Mouse (Mus musculus): ENCODE measurements at regions not wholly inside any gene's neighbourhood (a gene's known extent, or its start where the extent isn't known, plus 50 kb on each side); places are given as distances from the start of the nearest gene placed in this dataset.

- H3K4me1 ChIP-seq (replicated peaks; ENCODE audit: control insufficient read depth in 2 of 2, insufficient read depth in 2 of 2, low read length in 1 of 2), result peaks cover 0 to 4% of the 10 kb centered on the region in 2 experiments; a peak in 1 of 4 replicates
- H3K36me3 ChIP-seq (replicated peaks; ENCODE audit: control insufficient read depth, insufficient read depth, low read depth), result no peaks in the 10 kb centered on the region
- H3K4me2 ChIP-seq (ENCODE audit: low read depth), result no peak overlapping the region
- H3K4me3 ChIP-seq (ENCODE audit: insufficient read depth in 1 of 2, low read depth in 2 of 2, low read length in 2 of 2), result no peak overlapping the region
- DNase-seq (ENCODE audit: low read depth in 3 of 3, low spot score in 3 of 3) (no peak), ATAC-seq (ENCODE audit: insufficient read depth) (no peak)
- no peaks in the 10 kb centered on the region for H3K9me3 ChIP-seq (ENCODE audit: control insufficient read depth, low read length)
- H3K27me3 ChIP-seq (ENCODE audit: control insufficient read depth, insufficient read depth, low read length), result no peaks in the 10 kb centered on the region
- TF ChIP-seq CTCF (IDR thresholded peaks at IDR 0.05; ENCODE audit: low read depth), result no peak
- TF ChIP-seq EP300 (IDR thresholded peaks at IDR 0.05; ENCODE audit: low read depth), result no peak
- no peak overlapping the region for H3K27ac ChIP-seq
- H3K9ac ChIP-seq (replicated peaks), result no peak overlapping the region
- 61% methylated on average over 11 of the region's 11 CpGs for WGBS (ENCODE audit: insufficient replicate concordance)
Observed at GRCm38 (mm10) chr7:115014253-115014998, 270.9 kb downstream of the Insc start.

GRCm38 (mm10) chr7:115019369-115019958 is 276.0 kb downstream of the Insc start:
- no peaks in the 10 kb centered on the region for H3K36me3 ChIP-seq (replicated peaks; ENCODE audit: control insufficient read depth, insufficient read depth, low read depth)

DNA sequence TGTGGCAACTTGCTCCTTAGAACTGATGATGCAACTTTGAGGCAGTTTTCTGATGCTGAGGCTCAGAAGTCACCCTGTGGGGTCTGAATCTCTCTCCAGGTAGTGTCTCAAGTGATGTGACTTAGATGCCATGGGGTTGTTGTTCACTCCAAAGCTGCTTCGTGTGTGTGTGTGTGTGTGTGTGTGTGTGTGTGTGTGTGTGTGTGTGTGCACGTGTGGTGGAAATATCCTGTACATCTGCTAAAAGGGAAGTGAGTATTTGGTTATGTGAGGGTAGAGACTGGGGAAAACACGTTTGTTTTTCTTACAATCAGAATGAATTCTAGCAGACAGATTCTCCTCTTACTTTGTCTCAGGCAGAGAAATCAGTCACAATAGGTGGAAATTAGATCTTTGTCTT is 276.5 kb downstream of the Insc start:
- Histone ChIP-seq H3K4me1 (replicated peaks; ENCODE audit: control insufficient read depth in 2 of 2, insufficient read depth in 2 of 2, low read length in 1 of 2) (peaks cover 0 to 4% of the 10 kb centered on the region in 2 experiments; a peak in 1 of 4 replicates), H3K27me3 (ENCODE audit: control insufficient read depth, insufficient read depth, low read length) (no peaks in the 10 kb centered on the region), H3K27ac (no peak overlapping the region), H3K4me2 (ENCODE audit: low read depth) (no peak overlapping the region), H3K36me3 (replicated peaks; ENCODE audit: control insufficient read depth, insufficient read depth, low read depth) (no peaks in the 10 kb centered on the region), H3K9ac (replicated peaks) (no peak overlapping the region), H3K9me3 (ENCODE audit: control insufficient read depth, low read length) (no peaks in the 10 kb centered on the region), H3K4me3 (ENCODE audit: insufficient read depth in 1 of 2, low read depth in 2 of 2, low read length in 2 of 2) (no peak overlapping the region)
- DNase-seq (ENCODE audit: low read depth in 3 of 3, low spot score in 3 of 3), result no peak
- TF ChIP-seq CTCF (IDR thresholded peaks at IDR 0.05; ENCODE audit: low read depth) (no peak), EP300 (IDR thresholded peaks at IDR 0.05; ENCODE audit: low read depth) (no peak)
- no peak for ATAC-seq (ENCODE audit: insufficient read depth)
- WGBS (ENCODE audit: insufficient replicate concordance), result 9% methylated on average over 3 of the region's 3 CpGs

More at GRCm38 (mm10) chr7:115019369-115019958, 276.0 kb downstream of the Insc start:
- Histone ChIP-seq H3K4me2 (ENCODE audit: low read depth) (no peak overlapping the region), H3K27me3 (ENCODE audit: control insufficient read depth, insufficient read depth, low read length) (no peaks in the 10 kb centered on the region), H3K4me1 (replicated peaks; ENCODE audit: control insufficient read depth in 2 of 2, insufficient read depth in 2 of 2, low read length in 1 of 2) (peaks cover 0 to 4% of the 10 kb centered on the region in 2 experiments; a peak in 1 of 4 replicates), H3K9ac (replicated peaks) (no peak overlapping the region), H3K4me3 (ENCODE audit: insufficient read depth in 1 of 2, low read depth in 2 of 2, low read length in 2 of 2) (no peak overlapping the region), H3K9me3 (ENCODE audit: control insufficient read depth, low read length) (no peaks in the 10 kb centered on the region), H3K27ac (no peak overlapping the region)
- no peak for ATAC-seq (ENCODE audit: insufficient read depth)
- DNase-seq (ENCODE audit: low read depth in 3 of 3, low spot score in 3 of 3), result peak in 1 of 3 experiments; percentile 3
- no peak for TF ChIP-seq EP300 (IDR thresholded peaks at IDR 0.05; ENCODE audit: low read depth)
- TF ChIP-seq CTCF (IDR thresholded peaks at IDR 0.05; ENCODE audit: low read depth), result no peak
- 60% methylated on average over 4 of the region's 4 CpGs for WGBS (ENCODE audit: insufficient replicate concordance)

- no peak for DNase-seq (ENCODE audit: low read depth in 3 of 3, low spot score in 3 of 3)
- ATAC-seq (ENCODE audit: insufficient read depth), result no peak
- WGBS (ENCODE audit: insufficient replicate concordance), result 47% methylated on average over 2 of the region's 2 CpGs
- no peak overlapping the region for H3K9ac ChIP-seq (replicated peaks)
- H3K4me2 ChIP-seq (ENCODE audit: low read depth), result no peak overlapping the region
- no peaks in the 10 kb centered on the region for H3K4me1 ChIP-seq (replicated peaks; ENCODE audit: control insufficient read depth in 2 of 2, insufficient read depth in 2 of 2, low read length in 1 of 2)
- no peaks in the 10 kb centered on the region for H3K36me3 ChIP-seq (replicated peaks; ENCODE audit: control insufficient read depth, insufficient read depth, low read depth)
- H3K4me3 ChIP-seq (ENCODE audit: insufficient read depth in 1 of 2, low read depth in 2 of 2, low read length in 2 of 2), result no peak overlapping the region
- H3K27ac ChIP-seq, result no peak overlapping the region
- H3K27me3 ChIP-seq (ENCODE audit: control insufficient read depth, insufficient read depth, low read length), result no peaks in the 10 kb centered on the region
- no peaks in the 10 kb centered on the region for H3K9me3 ChIP-seq (ENCODE audit: control insufficient read depth, low read length)
- TF ChIP-seq CTCF (IDR thresholded peaks at IDR 0.05; ENCODE audit: low read depth), result no peak
- TF ChIP-seq EP300 (IDR thresholded peaks at IDR 0.05; ENCODE audit: low read depth), result no peak
Observed at GRCm38 (mm10) chr7:115025803-115026202, 282.3 kb downstream of the Insc start.

DNA sequence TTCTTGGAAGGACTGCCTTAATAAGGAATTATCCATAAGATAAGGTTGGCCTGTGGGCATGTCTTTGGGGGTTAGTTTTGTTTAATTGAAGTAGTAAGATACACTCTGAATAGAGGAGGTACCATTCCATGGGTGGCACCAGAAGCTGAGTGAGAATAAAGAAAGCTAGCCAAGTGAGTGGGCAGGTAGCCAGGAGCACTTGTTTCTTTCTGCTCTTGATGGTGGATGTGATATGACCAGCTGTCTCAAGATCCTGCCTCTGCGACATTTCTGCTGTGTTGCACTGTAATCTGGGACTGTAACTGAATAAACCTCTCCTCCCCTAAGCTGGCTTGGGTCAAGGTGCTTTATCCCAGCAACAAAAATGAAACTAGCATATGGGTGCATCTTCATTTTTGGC is 284.2 kb downstream of the Insc start:
- no peak for DNase-seq (ENCODE audit: low read depth in 3 of 3, low spot score in 3 of 3)
- no peak overlapping the region for H3K4me2 ChIP-seq (ENCODE audit: low read depth)

More for the DNA sequence above, 284.2 kb downstream of the Insc start:
- Histone ChIP-seq H3K27ac (no peak overlapping the region), H3K27me3 (ENCODE audit: control insufficient read depth, insufficient read depth, low read length) (no peaks in the 10 kb centered on the region), H3K4me3 (ENCODE audit: insufficient read depth in 1 of 2, low read depth in 2 of 2, low read length in 2 of 2) (no peak overlapping the region), H3K9me3 (ENCODE audit: control insufficient read depth, low read length) (no peaks in the 10 kb centered on the region), H3K9ac (replicated peaks) (no peak overlapping the region), H3K4me1 (replicated peaks; ENCODE audit: control insufficient read depth in 2 of 2, insufficient read depth in 2 of 2, low read length in 1 of 2) (no peaks in the 10 kb centered on the region), H3K36me3 (replicated peaks; ENCODE audit: control insufficient read depth, insufficient read depth, low read depth) (no peaks in the 10 kb centered on the region)
- no peak for ATAC-seq (ENCODE audit: insufficient read depth)
- no peak for TF ChIP-seq CTCF (IDR thresholded peaks at IDR 0.05; ENCODE audit: low read depth)
- WGBS (ENCODE audit: insufficient replicate concordance), result 50% methylated on average over 1 of the region's 1 CpGs
